Mouse (Mus musculus): ENCODE results near the gene Slc15a4. TPM values are rescaled to one million over a fixed set of nuclear protein-coding genes. Genes with fewer than 3 reads are reported as not detected.
A peak's percentile ranks its signal among the peaks of the same experiment; 100 is the strongest.

Gene Slc15a4
- total RNA-seq (2022), result 10 to 100 TPM; 24.3 to 28.9 (median 26.8) TPM

- peak in 1 of 2 experiments; percentile 23 for DNase-seq (ENCODE audit: low spot score in 2 of 2)
Observed at GRCm38 (mm10) chr5:127632167-127633145, at the start of gene Slc15a4, which contains the start of gene Glt1d1. TSS of gene Slc15a4 (minus strand) at chr5:127632897. TSS of gene Glt1d1 (plus strand) at chr5:127632262.

GRCm38 (mm10) chr5:127678501-127678900, 45.8 kb upstream of the Slc15a4 start:
- DNase-seq (ENCODE audit: low spot score in 2 of 2), result no peak

- no peak for DNase-seq (ENCODE audit: low spot score in 2 of 2)
Observed at GRCm38 (mm10) chr5:127677561-127677960, 44.9 kb upstream of the Slc15a4 start.

DNA sequence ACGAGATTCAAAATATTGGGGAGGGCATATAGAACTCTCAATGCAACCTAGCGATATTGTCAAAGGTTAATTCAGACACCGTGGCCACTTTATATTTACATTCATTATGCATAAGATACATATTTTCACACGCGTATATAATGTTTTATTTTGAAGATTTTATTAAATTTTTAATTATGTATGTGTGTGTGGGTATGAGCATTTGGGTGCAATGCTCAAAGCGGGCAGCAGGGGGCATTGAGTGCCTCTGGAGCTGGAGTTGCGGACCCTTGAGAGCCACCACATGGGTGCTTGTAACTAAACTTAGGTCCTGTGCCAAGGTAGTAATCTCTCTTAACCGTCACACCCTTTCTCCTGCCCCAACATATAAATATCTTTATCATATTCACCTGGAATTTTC, 41.2 kb upstream of the Slc15a4 start:
- DNase-seq (ENCODE audit: low spot score in 2 of 2), result no peak

GRCm38 (mm10) chr5:127660979-127661378, 28.3 kb upstream of the Slc15a4 start:
- DNase-seq (ENCODE audit: low spot score in 2 of 2), result no peak

- DNase-seq (ENCODE audit: low spot score in 2 of 2), result no peak
Observed at GRCm38 (mm10) chr5:127660267-127660666, 27.6 kb upstream of the Slc15a4 start.

DNA sequence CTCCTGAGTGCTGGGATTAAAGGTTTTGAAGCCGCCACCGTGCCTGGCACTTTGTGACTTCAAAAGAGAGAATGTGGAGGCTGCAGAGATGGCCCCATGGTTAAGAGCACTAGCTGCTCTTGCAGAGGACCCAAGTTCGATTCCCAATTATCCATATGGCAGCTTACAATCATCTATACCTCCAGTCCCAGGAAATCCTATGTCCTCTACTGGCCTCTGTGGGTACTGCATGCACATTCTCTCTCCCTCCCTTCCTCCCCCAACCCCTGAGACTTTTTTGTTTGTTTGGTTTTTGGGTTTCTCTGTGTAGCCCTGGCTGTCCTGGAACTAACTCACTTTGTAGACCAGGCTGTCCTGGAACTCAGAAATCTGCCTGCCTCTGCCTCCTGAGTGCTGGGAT, 26.6 kb upstream of the Slc15a4 start:
- DNase-seq (ENCODE audit: low spot score in 2 of 2), result no peak

- DNase-seq (ENCODE audit: low spot score in 2 of 2), result no peak
Observed at GRCm38 (mm10) chr5:127658257-127658656, 25.6 kb upstream of the Slc15a4 start.

GRCm38 (mm10) chr5:127649077-127649476, 16.4 kb upstream of the Slc15a4 start:
- no peak for DNase-seq (ENCODE audit: low spot score in 2 of 2)

GRCm38 (mm10) chr5:127648046-127648445, 15.3 kb upstream of the Slc15a4 start:
- peak in 1 of 2 experiments; percentile 32 for DNase-seq (ENCODE audit: low spot score in 2 of 2)

DNA sequence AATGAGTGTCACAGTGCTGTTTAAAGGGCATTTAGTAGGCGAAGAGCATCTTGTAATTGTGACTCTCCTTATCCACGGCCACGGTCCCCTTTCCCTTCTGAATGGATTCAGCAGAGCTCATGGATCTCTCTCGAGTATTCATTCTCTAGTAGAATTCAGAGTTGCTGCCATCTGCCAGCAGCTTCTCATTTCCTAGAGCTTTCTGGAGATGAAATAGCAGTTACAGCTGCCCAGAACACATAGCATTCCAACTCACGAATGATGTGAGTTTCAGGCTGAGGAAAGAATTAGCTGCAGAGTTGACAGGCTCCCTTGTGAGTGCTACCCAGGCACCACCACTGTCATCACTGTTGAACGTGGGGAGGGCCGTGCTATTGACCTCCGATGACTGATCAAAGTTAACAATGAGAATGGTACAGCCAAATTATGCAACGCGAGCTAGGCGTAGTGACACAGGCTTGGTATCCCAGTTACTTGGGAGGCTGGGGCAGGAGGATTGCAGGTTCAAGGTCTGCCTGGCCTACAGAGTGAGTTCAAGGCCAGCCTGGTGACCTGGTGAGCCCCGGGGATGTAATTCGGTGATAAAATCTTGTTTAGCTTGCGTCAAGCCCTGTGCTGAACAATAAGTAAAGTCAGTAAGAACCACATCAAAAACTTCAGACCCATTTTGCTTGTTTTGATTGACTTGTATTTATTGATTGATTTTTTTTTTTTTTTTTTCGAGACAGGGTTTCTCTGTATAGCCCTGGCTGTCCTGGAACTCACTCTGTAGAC, 8.7 kb upstream of the Slc15a4 start:
- no peak for DNase-seq (ENCODE audit: low spot score in 2 of 2)

DNA sequence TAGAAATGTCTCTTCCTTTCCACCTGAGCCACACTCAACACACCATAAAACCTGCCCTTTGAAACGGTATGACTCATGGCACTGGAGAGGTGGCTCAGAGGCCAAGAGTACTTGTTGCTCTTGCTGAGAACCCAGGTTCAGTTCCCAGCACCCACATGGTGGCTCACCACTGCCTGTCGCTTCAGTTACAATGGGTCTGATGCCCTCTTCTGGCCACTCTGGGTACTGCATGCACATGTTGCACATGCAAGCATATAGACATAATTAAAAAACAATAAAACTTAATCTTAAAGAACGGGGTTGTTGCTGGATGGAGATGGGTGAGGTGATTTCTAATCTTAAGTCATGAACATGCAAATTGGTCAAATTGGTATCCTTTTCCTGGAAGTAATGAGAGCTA, 7.7 kb upstream of the Slc15a4 start:
- no peak for DNase-seq (ENCODE audit: low spot score in 2 of 2)

DNA sequence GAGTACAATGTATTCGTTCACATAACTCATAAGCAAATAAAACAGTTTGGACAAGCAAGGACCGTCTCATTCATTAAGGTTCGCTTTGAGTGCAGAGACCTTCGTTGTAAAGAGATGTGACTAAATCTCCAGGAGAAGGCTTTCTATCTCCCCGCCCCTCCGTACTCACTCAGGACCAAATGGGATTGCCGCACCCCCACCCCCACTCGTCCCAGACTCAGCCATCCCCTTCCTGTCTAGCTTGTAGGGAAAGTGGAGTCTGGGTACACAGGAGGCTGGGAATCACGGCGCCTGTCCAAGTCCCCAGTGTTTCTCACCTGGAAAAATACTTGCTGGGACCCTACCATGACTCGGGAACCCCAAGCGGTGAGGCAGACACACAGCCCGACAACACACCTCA, 6.9 kb upstream of the Slc15a4 start:
- DNase-seq (ENCODE audit: low spot score in 2 of 2), result no peak

DNA sequence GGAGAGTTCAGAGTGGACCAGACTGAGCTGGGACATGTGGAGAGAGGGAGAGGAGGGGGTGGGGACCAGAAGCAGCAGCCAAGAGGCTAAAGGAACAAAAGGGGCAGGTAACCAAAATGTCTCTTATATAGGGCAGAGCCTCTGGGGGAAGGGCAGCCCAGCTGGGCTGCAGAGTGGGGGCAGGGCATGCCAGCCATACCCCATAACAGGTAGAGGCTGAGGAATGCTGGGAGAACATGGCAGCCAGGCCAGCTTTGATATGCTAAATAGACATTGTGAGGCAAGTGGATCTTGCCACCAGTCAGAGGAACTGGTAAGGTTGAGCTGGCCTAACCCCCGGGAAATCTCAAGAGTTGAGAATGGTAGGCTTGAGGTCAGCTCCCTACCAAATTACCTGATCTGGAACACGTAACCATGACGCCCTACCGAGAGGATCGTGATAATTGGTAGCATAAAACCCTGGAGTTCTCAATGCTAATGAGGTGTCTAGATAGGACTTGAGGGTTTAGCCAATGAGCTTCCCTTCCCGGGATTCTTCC, 6.4 kb upstream of the Slc15a4 start:
- DNase-seq (ENCODE audit: low spot score in 2 of 2), result no peak

DNA sequence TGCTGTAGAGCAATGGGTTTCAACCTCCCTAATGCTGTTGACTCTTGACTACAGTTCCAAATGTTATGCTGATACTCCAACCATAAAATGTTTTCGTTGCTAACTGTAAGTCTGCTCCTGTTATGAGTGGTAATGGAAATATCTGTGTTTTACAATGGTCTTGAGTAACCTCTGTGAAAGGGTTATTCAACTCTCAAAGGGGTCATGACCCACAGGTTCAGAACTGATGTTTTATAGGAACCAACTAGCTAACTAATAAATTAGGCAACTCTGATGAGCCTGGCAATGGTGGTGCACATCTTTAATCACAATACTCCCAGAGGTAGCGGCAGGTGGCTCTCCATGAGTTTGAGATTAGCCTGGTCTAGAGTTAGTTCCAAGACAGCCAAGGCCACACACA, 5.5 kb upstream of the Slc15a4 start:
- no peak for DNase-seq (ENCODE audit: low spot score in 2 of 2)

DNA sequence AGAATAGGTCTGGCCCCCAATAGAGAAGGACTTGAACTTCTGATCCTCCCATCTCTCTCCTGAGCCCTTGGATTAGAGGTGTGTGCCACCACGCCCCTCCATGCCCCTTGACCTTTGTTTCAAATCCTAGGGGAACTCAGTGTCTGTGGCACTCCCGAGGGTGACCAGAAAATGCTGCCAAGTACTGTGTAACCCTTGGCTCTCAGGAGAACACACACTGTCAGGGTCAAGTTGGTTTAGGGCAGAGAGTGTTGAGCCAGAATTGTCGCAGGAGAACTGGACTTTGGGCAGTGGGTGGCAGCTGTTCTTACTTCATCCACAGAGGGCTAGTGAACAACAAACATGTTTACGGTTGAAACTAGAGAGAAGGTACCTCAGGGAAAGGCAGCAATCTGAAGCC, 4.9 kb upstream of the Slc15a4 start:
- DNase-seq (ENCODE audit: low spot score in 2 of 2), result no peak

DNA sequence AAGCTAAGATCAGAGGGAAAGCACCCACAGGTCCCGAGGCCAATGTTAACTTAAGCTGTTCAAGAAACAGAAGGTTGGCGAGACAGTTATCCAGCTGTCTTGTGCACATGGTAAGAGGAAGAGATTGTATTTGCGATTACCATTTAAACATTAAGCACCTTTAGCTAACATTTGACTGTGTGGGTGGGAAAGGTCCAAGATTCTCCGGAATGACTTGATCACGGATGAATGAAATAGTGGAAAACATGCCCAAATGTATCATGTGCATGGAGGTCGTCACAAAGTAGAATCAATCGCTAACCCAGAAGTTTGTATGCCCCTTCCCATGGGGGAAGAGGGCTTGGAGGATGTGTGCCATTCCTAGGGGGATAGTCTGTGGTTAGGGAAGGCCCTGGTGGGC, 969 bp upstream of the Slc15a4 start:
- DNase-seq (ENCODE audit: low spot score in 2 of 2), result no peak

DNA sequence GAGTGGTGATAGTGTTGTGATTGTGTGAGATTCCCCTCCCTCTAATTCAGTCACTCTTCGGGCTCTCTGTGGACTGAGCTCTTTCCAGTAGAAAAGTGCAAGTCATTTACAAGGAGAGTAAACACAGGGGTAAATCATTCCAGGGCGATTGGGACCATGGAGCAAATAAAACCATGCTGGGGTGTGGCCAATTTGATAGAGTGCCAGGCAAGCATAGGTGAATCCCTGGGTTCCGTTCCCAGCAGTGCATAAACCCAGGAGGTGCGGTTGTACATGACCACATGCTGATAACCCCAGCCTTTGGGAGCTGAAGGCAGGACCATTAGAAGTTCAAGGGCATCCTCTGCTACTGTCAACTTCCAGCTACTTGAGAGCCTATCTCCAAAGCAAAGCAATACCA, 491 bp upstream of the Slc15a4 start:
- no peak for DNase-seq (ENCODE audit: low spot score in 2 of 2)

GRCm38 (mm10) chr5:127631671-127632070, 1.0 kb downstream of the Slc15a4 start:
- DNase-seq (ENCODE audit: low spot score in 2 of 2), result no peak

GRCm38 (mm10) chr5:127627242-127627641, 5.5 kb downstream of the Slc15a4 start:
- no peak for DNase-seq (ENCODE audit: low spot score in 2 of 2)

DNA sequence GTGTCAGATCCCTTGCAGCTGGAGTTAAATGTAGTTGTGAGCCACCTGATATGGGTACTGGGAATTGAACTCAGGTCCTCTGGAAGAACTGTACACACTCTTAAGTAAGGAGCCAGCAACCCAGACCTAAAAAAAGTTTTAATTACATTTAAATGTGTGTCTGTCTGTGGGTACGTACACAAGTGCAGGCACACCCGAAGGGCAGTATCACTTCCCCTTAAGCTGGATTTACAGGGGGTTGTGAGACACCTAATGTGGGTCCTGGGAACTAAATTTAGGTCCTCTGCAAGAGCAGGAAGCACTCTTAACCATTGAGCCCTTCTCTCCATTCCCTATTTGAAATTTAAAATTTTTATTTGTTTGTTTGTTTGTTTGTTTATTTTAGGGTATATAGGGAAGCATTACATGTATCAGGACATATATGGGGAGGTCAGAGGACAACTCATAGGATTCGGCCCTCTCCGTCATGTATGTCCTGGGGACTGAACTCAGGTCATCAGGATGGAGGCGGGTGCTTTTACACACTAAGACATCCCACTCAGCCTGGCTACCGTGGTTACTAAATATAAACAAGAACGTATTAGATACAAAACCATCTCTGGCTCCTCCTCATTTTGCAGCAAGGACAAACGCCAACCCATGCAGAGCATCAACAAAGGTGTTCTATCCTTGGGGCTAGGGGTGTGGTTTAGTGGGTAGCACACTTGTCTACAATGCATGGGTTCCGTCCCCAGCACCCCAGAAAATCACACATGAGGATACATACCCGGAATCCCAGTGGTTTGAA, 8.1 kb downstream of the Slc15a4 start:
- no peak for DNase-seq (ENCODE audit: low spot score in 2 of 2)
